Mouse (Mus musculus) frontal cortex, adult (tissue): Measurements from ENCODE around the gene Inhba.

Experiments
- ATAC-seq: cut with Nextera tagmentation; 2 replicates; pipeline ENCODE4 v1.9.2; 2017; ENCODE audit warnings: mild to moderate bottlenecking, moderate library complexity, mixed read lengths; ENCODE audit not compliant: low TSS enrichment

Inhba gene

DNA sequence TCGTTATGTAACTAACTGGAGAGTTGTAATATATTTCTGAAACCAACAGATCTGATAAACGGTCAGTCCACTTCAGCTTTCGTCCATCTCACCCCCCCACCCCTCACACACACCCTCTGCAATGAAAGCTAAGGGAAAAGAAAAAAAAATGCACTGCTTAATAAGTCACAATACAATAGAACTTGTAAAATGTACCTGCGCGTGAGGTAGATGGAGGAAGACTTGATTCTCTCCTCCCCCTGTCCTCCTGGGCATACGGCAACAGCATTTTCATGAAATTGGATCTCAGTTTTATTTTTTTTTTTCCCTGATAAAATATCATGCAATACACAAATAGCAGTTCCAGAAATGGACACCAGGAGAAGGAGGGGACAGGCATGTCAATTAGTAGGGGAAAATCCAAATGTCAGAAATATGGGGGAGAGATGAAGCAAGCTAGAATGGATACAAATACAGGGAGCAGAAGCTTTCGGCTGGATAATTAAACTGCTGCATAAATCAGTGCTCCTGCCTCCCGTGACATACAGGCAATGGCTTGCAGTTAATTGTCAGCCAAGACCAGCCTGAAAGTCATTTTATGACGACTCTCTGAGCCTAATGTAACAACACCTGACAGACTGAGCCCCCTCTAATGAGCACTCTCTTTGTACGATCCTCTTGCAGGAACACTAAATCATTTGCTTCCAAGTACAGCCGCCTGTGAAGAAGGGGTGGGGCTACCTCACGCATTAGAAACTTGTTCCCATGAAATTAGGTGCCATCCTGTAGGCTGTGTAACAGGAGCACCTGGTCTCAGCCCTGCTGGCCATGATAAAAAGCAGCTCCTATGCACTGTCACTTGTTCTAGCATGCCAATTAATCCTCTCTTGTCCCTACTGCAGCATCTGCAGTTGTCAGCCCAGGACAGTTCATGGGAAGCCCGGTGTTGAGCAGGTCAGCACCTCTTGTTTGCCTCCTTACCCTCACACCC, 11.7 kb downstream of the Inhba start:
- peak; percentile 68 for ATAC-seq

DNA sequence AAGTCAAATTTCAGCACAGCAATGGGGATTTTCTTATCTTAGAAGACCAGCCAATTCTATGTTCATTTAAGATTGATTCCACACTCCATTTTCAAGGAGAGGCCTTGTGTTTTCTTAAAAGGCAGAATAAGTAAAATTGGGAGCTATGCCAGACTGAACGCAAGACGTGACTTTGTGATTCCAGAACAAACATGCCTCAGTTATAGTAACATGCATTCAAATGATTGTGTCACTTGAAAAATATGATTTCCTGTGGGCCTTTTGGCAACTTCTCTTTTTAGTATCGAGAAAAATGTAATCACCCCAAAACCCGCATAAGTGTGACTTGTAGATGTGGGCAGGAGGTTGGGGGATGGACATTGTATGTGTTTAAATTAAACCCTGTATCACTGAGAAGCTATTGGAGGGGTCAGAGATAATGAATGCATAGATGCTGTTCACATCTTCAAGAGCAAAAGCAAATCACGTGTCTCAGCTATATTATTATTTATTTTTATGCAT, 19.0 kb downstream of the Inhba start:
- no peak for ATAC-seq

DNA sequence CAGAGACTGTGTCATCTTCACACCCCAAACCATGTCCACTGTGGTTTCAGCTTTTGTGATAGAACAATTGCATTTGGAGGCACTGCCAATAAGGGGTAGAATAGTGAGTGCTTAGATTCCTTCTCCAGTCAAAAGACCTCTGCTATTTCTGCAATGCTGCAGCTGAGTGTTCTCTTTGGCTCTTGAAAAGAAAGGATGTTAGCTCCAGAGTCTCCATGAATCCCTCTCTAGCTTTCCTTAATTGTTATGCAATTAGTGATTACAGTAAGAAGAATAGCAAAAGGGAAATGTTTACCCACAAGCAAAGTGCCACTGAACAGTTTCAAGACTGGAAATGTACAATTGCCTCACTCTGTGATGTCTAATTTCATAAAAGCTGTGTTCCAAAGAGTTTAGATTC, 20.8 kb downstream of the Inhba start:
- ATAC-seq, result no peak

DNA sequence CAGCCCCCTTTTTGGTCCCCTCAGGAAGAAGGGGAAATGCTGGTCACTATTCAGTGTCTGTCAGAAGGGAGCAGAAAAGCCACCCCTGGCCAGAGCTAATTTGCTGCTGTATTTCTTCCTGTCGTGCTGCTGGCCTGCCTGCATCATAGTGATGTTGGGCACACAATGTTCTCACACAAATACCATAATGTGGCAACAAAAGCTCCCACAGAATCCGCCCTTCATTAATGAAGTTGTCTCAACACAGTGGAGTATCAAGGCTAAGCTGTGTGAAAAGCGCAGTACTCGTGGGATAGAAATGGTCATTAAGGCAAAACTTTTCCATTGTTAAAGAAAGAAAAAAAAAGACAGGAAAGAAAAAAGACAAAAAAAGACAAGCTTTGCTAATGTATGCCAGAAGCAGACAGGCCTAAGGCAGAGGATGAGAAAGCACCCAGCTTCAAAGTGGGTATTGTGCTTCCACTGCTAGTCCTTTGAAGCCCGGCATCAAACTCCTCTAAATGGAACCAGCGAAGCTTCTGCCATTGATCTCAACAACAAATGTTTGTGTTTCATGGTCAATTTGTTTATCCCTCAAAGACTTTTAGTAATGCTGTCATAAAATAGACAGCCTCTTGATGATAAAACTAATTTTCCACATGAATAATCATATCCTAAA, 21.4 kb downstream of the Inhba start:
- no peak for ATAC-seq

DNA sequence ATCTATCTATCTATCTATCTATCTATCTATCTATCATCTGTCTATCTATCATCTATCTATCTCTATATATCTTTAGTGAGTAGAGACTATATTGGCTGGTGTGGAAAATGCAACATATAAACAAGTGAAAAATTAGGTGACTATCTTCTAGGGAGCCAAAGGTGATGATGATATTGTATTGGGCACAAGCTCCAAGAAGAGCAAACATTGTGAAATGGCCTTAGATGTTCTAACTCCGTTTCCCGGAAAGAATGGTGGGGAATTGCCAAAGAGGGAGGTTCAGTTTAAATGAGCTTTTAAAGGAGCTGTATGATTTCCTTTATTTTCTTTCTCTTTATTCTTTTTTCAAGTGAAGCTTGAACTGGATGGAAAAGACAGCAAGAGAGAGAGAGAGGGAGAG, 57.4 kb downstream of the Inhba start:
- no peak for ATAC-seq

DNA sequence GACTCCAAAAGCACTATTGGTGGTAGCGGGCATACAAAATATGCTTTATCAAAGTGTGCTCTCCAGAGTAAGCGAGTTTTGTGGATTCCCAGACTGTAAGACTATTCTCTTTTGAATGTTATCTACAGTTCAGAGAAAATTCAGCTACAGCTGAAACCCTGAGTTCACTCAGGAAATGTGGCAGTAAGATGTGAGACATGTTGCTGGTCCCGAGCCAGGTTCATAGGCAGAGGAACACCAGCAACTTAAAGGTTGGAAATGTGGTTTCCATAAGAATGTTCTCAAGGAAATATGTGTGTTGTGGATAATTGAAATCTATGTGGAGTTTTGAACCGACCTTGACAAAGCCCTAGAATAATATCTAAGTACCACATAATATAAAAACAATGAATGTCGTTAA, 65.6 kb downstream of the Inhba start:
- ATAC-seq, result no peak

DNA sequence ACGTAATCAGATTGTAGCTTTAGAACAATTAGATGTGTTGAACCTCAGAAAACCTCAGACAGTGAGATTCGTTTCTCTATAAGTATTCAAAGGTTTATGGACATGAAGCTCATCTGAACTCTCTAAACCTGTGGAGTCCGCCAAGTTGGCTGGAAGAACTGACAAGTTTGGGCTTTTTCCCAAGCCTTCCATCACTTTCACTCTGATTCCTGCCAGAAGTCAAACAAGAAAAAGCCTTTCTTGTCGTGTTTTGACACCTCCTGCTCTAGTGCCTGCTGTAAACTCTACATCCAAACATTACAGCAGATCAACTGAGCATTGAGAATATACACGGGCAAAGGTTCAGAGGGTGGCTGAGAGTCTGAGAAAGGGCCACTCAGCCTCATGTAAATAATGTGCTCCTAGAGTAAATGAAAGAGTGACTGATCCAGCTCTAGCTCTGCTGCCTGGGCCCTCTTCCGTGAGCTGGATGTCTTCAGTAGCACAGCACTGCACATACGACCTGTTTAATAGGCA, 66.6 kb downstream of the Inhba start:
- ATAC-seq, result no peak

DNA sequence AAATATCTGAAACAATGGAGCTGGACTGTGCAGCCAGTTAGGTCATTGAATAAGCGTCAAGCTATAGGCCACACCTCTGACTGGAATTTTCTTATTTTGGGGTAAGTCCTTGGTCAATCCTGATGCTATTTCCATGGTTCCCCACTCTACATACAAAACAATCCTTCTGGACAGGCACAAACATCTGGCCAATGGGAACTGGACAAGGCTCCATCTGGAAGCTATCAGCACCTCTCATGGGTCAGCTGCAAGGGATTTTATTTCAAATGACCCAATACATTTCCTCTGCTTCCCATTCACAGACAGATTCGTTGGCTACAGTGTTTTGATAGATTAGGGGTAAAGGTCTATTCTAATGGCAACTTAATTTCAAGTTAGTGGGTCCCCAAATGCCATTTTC, 68.6 kb downstream of the Inhba start:
- no peak for ATAC-seq
